Mouse (Mus musculus) frontal cortex, postnatal 25 days (tissue): Measurements from ENCODE around the gene Syngr1.
A peak's percentile ranks its signal among the peaks of the same experiment; 100 is the strongest.
"Not testable (repeated sequence)": the region's sequence is repeated elsewhere in the genome, so short reads cannot be mapped to it uniquely, and the experiment has no call there.

Experiments
- DNase-seq, 2 experiments: peaks; one replicate each; pipeline ENCODE4 v3.0.0; 2022; ENCODE audit warnings: low spot score in 2 of 2

Gene Syngr1

GRCm38 (mm10) chr15:80115866-80116794 is 25.0 kb downstream of the Syngr1 start:
- DNase-seq: no peak

DNA sequence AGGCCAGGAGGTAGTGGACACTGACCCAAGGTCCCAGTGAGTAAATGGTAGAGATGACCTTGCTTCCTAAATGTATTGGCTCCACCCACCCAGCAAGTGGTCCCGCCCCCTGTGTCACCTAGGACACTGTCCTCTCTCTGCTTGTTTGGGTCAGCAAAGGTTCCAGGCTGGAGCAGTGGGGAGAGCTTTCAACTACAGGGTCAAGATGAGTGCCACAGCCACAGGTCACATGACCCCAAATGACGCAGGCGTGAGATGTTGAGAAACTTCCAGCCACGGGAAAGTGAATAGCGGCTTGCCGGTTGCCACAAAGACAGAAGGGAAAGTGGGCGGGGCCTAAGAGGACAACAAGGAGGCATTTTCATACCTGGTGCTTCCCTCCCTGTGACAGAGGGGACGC is 26.0 kb downstream of the Syngr1 start:
- DNase-seq: no peak

GRCm38 (mm10) chr15:80119076-80119475 is 27.9 kb downstream of the Syngr1 start:
- no peak for DNase-seq

- no peak for DNase-seq
Measured at GRCm38 (mm10) chr15:80121721-80122325, 30.7 kb downstream of the Syngr1 start.

DNA sequence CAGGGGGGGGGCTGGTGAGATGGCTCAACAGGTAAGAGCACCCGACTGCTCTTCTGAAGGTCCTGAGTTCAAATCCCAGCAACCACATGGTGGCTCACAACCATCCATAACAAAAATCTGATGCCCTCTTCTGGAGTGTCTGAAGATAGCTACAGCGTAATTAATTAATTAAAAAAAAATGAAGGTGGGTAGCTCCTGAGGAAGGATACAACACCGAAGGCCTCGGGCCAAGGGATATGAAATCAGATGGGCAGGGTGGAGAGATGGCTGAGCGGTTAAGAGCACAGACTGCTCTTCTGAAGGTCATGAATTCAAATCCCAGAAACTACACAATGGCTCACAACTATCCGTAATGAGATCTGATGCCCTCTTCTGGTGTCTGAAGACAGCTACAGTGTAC is 31.3 kb downstream of the Syngr1 start:
- DNase-seq: not testable (repeated sequence)

GRCm38 (mm10) chr15:80124651-80125050 is 33.5 kb downstream of the Syngr1 start:
- DNase-seq: no peak

DNA sequence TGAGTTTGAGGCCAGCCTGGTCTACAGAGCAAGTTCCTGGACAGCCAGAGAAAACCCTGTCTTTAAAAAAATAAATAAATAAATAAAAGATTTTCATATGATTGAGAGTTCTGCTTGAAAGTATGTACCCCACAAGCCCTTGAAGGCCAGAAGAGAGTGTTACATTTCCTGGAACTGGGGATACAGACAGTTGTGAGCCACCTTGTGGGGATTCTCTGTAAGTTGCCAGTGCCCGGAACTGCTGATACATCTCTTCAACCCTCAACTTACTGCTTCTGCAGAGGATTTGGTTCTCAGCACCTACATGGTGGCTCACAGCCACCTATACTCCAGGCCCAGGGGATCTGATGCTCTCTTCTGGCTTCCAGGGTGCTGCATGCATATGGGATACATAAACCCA is 36.1 kb downstream of the Syngr1 start:
- DNase-seq: no peak

DNA sequence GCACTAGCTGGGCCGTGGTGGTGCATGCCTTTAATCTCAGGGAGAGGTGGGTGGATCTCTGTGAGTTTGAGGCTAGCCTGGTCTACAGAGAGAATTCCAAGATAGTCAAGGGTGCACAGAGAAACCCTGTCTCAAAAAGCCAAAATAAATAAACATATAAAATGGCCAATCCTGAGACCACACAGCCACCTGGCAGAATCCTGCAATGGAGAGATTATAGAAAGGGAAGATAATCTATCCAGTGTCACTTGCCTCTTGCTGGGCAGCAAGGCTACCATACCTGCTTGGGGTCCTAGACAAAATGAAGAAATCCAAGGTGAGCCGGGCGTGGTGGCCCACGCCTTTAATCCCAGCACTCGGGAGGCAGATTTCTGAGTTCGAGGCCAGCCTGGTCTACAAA is 38.8 kb downstream of the Syngr1 start:
- DNase-seq: no peak

- no peak for DNase-seq
Measured at GRCm38 (mm10) chr15:80130689-80131088, 39.6 kb downstream of the Syngr1 start.

DNA sequence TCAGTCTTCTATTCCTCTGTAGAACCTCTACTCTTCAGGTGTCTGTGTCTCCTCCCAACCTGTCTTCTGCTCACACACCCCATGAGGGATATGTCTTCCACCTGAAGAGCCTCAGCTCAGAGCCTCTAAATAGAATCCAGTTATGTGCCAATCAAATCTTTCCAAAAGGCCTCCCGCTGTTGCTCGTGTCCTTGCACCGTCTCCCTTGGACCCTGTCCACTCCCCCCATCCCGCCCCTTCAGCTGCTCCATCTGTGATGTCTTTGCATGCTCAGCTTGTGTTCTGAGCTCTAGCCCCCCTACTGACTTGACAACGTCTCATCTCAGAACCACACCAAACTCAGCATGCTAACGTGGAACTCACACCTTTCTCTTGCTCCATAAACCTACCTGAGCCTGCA is 40.3 kb downstream of the Syngr1 start:
- no peak for DNase-seq

- DNase-seq: no peak
Measured at GRCm38 (mm10) chr15:80132452-80132851, 41.3 kb downstream of the Syngr1 start.

- peak; percentile 85 to 89 for DNase-seq
Measured at GRCm38 (mm10) chr15:80132993-80133586, 42.0 kb downstream of the Syngr1 start, which contains the start of gene Tab1. TSS of gene Tab1 (plus strand) at chr15:80133127.

DNA sequence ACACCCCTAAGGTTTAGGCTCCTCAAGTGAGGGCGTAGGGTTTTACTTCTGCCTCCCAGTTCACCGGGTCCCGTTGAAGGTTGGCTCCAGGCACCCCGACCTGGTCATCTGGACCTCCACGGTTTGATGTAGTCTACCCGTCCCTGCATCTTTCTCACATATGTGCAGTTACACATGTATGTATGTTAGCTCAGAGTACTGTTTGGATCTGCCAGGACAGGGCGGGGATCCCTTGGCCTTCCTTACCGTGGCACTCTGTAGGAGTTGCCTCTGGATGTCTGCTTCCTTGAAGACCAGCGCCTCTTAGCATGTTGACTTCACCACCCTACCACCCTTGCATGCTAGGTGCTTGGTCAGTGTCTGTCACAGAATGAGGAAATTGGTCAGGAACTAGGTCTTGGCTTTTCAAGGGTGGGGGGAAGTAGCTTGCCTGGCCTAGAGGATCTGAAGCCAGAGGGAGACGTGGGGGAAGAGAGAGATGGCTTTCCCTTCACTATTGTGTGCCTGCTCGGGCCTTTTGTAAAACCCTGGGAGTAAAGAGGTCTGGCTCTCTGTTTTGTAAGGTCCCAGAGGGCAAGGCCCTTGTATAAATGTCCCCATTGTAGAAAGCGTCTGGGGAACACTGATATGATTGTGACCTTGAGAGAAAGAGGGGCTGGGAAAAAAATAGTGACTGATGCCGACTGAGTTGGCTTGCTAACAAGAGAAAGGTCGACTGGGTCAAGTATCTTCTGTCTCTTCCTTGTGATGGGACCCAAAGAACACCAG is 42.7 kb downstream of the Syngr1 start:
- DNase-seq: no peak

- DNase-seq: no peak
Measured at GRCm38 (mm10) chr15:80134450-80134847, 43.3 kb downstream of the Syngr1 start.

DNA sequence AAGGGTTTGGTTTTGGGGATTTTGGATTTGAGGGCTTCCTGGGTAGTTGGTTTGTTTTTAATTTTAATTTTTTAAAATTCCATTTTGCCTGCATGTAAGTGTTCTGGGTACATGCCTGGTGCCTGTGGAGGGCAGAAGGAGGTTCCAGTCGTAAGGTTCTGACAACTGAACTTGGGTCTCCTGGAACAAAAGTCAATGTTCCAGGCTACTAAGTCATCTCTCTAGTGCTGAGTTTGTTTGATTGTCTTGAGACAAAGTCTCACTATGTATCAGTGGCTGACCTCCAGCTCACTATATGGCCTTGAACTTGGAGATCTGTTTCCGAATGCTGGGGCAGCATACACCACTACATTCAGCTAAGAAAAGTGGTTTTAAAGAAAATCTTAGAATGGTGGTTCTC is 44.4 kb downstream of the Syngr1 start:
- DNase-seq: no peak

DNA sequence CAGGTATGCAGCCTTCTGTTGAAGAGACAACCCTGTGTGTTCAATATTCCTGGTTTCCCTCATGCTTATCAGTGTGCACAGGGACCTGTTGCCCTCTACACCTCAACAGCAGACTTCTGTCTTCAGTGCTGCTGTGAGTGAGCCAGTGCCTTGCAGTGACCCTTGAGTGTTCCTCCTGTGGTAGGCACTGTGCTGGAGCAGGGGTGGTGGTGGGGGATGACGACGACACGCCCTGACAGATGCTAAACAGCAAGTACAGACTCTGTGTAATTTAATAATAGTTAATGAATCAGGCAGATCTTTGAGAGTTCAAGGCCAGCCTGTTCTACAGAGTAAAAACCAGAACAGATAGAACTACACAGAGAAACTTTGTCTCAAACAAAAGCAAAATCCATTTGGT is 45.5 kb downstream of the Syngr1 start:
- no peak for DNase-seq

DNA sequence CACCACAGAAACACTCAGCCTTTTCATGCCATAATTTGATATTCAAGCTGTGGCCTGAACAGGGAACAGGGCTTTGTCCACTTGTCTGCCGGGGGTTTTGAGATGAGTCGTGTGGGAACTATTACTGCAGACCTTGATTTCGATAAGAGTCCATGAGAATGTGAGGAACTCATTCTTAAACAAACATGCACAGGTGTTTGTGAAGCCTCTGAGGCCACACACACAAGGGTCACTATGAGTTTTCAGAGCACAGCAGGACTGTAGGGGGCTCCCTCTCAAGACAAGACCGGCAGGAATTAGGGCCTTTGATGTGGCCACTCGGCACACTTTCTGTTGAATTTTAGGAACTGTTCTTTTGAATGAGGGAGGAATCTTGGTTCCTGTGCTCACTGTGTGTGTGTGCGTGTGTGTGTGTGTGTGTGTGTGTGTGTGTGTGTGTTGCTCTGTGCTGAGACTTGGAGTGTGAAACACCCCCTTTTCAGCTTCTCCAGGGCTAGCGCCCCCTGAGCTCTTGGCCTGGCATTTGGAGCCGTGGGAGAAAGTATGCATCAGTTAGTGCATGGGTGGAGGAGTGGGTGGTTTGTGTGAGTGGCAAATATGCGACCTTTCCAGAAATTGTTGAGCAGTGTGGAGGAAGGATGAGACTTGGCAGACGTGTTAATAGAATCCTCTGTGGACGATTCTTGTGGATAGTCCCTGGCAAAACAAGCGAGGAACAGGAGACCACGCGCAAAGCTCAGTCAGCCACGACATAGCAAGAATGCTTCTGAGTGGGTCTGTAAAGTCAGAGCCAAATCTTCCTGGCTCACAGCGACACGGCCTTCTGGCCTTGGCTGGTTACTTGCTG is 47.0 kb downstream of the Syngr1 start:
- DNase-seq: peak; percentile 42 to 50

DNA sequence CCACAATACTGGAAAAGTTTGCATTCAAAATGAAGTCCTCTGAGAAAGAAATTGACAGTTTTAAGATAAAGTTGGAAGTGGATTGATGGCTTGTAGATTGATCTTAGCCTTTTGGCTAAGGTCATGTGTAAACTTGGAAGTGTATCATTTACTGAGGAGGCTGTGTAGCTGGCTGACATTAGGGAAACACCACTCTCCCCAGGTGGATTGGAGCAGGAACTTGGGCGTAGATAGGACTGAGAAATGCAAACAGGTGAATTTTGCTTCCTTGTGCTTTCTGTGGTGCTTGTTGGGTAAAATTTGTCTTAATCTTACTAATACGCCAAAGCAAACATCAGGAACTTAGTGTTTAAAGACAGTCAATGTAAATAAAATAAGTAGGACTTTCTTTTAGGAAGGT is 49.2 kb downstream of the Syngr1 start:
- no peak for DNase-seq

DNA sequence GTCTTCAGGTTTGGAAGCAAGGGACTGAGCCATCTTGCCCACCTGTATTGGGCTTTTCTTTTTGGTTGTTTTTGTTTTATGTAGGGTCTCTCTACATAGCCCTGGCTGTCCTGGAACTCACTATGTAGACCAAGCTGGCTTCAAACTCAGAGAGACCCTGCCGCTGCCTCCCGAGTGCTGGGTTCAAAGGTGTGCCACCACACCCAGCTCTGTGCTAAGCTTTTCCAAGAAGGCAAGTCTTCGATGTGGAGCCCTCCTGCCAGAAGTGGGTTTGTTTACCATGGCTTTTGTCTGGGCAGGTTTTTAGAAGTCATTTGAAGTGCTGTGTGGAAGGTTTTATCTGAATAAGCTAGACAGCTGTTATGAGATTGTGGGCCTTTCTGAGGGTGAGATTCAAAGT is 49.7 kb downstream of the Syngr1 start:
- DNase-seq: no peak

DNA sequence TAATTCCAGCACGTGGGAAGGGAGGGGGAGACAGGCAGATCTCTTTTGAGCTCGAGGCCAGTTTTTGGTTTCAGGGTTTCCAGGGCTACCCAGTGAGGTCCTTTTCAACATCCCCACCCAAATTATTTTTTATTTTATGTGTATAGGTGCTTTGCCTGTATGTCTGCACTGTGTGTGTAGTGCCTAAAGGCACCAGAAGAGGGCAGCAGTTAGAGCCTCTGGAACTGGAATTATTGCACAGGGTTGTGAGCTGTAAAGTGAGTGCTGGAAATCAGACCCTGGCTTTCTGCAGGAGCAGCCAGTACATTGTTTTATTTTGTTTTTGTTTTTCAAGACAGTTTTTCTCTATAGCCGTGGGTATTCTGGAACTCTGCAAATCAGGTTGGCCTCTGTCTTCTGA is 51.0 kb downstream of the Syngr1 start:
- DNase-seq: no peak

DNA sequence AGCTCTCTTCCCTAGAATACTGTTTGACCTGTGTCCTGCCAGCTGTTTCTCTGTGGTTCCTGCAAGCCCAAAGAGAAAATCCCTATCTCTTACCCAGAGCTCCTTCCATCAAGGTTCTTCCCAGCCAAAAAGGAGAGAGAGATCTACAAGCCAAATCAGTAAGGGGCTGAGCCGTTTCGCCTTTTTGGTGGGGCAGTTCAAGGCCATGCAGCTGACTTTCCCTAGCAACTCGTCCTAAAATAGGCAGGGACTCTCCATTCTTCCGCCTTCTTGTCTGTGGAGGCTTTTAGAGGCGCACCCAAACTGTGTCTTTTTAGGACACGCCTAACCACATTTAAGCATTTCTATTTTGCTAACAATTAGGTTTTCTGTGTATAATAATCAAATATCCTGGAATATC is 52.6 kb downstream of the Syngr1 start:
- DNase-seq: no peak
